Mouse (Mus musculus) kidney, adult 8-10 months (tissue): Measurements from ENCODE around the gene Gapdhs.
"Not testable (repeated sequence)": the region's sequence is repeated elsewhere in the genome, so short reads cannot be mapped to it uniquely, and the experiment has no call there.

ENCODE experiments used
- DNase-seq, 2 experiments: peaks; one replicate each; pipeline ENCODE4 v3.0.0; 2022

The Gapdhs gene

DNA sequence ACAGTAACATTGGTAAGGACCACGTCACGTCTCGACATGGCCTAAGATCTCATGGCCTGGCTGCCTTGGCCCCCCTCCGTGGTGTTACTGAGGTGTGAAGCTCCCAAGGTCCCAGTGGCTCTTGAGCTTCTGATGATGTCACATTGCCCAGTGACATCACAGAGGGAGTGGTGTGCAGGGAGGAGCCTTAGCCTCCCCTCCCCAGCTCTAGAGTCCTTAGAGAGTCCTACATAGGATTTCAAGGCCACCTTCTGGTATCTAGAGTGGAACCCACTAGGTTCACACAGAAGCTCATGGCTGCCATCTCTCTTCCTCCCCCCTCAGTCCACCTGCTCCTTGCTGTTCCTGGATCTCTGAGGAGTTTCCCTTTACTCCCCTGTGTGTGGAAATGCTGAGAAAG lies at the start of gene Gapdhs:
Gene Gapdhs, minus strand, starts transcription at position 65 of the 400 bp plus-strand sequence.
- not testable (repeated sequence) for DNase-seq

GRCm38 (mm10) chr7:30791921-30792320 lies 48.4 kb upstream of the Gapdhs start:
- DNase-seq = peak in 1 of 2 experiments; percentile 14

GRCm38 (mm10) chr7:30790141-30790540 lies 46.7 kb upstream of the Gapdhs start:
- DNase-seq = no peak

DNA sequence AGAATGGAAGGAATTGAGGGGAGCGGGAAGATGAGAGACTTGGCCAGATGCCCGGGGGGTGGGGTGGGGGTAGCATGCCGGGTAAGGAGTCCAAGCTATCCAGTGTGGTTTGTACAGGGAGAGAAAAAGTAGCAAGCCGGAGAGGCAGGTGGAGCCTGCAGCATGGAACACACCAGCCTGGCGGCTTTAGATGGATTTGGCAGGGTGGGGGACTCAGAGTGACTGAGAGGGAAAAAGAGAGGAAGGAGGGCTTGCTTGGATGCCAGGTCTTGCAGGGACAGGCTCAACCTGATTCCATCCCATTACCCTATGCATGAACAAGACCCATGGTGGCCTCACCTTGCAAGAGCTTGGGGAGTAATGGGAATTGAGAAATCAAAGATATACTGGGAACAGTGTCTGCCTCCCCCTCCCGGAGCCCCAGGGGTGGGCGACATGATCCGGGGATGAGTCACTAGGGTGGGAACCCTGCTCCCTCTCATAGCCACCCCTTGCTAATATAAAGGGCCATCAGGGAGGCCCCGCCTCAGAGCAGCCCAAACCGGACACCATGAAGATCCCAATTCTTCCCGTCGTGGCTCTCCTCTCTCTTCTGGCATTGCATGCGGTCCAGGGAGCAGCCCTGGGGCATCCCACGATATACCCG lies 44.0 kb upstream of the Gapdhs start, which contains the start of gene Krtdap:
Gene Krtdap, plus strand, starts transcription at position 520 of the 646 bp plus-strand sequence.
- no peak for DNase-seq

GRCm38 (mm10) chr7:30785721-30786546 lies 42.5 kb upstream of the Gapdhs start:
- no peak for DNase-seq

GRCm38 (mm10) chr7:30785154-30785553 lies 41.7 kb upstream of the Gapdhs start:
- DNase-seq = no peak

- no peak for DNase-seq
Observed at GRCm38 (mm10) chr7:30782658-30783057, 39.2 kb upstream of the Gapdhs start.

- no peak for DNase-seq
Observed at GRCm38 (mm10) chr7:30781792-30782191, 38.3 kb upstream of the Gapdhs start.

GRCm38 (mm10) chr7:30777911-30778310 lies 34.4 kb upstream of the Gapdhs start:
- no peak for DNase-seq

DNA sequence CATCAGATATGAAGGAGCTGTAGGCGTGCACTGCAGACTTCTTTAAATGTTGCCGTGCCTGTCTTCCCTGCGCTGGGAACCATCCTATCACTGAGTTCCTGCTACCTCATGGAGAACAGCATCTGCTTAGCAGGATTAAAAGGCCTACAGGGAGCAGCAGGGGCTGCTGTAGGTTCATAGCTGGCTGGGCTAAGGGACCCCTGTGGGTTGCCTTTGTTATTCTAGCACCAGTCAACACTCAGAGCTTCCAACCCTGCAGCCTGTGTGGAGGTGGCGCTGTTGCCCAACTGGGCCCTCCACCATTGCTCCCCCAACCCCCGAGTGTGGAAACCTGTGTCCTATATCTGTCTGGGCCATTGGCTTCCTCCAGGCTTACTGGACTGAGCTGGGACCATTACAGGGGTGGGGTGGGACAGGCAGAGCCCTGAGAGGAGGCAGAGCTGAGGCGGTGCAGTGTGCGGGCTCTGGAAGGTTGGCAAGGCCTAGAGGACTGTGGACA lies 33.6 kb upstream of the Gapdhs start:
- DNase-seq = no peak

GRCm38 (mm10) chr7:30776104-30776503 lies 32.6 kb upstream of the Gapdhs start:
- no peak for DNase-seq

DNA sequence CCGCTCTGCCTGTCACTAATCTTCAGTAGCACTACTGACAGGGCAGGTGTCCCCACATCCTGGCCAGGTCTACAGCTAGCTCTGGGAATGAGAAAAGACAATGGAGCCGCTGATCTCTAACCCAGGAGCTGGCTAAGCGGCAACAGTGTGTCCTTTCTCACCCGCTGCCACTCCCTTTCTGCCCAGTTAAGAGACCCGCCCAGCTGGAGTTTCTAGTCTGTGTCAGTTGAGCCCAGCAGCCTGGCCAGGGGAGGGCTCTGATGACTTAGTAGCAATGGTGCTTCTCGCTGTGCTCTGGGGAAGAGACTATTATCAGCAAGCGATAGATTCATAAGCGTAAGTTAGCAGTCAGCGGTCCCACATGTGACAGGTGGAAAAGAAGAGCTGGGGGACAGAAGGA lies 25.8 kb upstream of the Gapdhs start:
- DNase-seq = no peak

DNA sequence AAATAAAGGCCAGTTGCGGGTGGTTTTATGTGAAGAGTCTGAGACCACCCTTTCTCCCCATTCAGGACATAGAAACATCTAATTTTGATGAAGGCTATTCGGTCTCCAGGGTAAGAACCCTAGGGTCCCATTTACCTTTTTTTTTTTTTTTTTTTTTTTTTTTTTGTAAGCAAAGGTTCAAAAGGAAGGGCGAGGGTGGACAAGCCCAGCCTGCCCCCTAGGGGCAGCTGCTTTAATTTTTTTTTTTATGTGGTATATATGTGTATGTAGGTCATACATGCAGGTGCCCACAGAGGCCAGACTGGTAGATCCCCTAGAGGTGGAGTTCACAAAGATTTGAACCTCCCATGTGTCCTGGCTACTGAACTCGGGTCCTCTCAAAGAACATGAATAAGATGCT lies 22.9 kb upstream of the Gapdhs start:
- DNase-seq = no peak

GRCm38 (mm10) chr7:30765173-30765572 lies 21.7 kb upstream of the Gapdhs start:
- no peak for DNase-seq

GRCm38 (mm10) chr7:30763456-30763855 lies 20.0 kb upstream of the Gapdhs start, which contains the start of gene Dmkn:
TSS of gene Dmkn (plus strand) at chr7:30763756.
- DNase-seq = no peak

DNA sequence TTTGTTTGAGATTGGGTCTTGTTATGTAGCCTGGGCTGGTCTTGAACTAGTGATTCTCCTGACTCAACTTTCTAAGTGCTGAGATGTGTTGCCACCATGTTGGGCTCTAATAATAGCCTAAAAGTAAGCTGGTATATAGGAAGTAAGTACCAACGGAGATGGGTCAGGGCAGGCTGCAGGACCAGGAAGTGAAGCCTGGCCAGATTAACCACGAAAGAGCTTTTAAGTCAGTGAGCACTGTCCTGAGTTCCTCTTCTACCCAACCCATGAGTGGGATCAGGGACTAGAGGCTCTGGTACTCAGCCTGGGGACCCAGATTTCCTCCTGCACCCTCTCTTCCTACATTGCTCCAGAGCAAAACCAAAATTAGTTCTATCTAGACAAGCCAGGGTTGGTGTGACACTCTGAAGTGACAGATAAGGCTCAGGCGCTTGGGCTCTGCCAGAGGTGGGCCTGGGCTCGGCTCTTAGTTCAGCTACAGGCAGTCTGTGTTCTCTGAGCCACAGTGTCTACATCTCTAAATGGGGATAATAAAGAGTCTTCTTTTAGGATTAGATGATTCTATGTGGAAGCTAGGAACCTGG lies 18.4 kb upstream of the Gapdhs start:
- DNase-seq = no peak

DNA sequence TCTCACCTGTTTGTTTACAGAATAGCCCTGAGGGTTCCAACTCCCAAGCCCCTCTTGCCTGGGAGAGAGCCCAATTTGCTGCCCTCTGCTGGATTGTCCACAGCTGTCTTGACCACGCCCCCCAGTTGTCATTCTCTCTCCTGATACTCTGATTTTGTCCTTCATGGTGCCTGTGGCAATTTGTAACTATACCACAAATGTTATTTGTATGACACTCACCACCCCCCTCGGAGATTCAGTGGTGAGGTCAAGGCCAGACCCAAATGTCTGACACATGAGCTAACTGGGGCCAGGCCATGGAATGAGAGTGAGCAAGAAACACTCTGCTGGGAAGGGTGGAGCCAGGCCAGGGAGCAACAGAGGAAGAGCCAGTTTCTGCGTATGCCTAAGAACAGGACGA lies 15.4 kb upstream of the Gapdhs start:
- peak in 1 of 2 experiments; percentile 41 for DNase-seq

- DNase-seq = no peak
Observed at GRCm38 (mm10) chr7:30757001-30757400, 13.5 kb upstream of the Gapdhs start.

DNA sequence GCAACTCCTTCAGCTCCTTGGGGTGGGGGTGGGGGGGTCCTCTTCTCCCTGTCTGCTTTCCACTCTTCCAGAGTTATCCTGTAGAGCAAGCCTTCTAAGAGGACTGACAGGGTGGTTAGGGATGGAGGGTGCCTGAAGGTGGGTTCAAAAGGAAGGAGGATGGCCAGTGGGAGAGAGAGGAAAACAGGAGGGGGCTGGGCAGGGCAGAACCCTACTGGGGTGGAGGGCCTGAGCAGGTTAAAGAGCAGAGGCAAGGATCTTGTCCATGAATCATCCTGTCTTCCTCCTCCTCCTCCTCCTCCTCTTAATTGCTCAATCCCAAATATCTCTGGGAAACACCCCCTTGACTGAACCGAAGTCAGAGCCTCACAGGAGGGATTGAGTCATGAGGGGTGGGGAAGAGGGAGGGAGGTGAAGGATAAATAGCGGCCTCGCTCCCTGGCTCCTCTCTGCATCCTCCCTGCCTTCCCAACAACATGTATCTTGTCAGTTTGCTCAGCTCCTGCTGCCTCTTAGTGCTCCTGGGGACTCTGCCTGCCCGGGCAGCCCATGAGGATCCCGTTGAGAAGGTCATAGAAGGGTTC lies 7.7 kb upstream of the Gapdhs start, which contains the start of gene Sbsn:
Gene Sbsn, plus strand, starts transcription at position 386 of the 584 bp plus-strand sequence.
- DNase-seq = no peak

DNA sequence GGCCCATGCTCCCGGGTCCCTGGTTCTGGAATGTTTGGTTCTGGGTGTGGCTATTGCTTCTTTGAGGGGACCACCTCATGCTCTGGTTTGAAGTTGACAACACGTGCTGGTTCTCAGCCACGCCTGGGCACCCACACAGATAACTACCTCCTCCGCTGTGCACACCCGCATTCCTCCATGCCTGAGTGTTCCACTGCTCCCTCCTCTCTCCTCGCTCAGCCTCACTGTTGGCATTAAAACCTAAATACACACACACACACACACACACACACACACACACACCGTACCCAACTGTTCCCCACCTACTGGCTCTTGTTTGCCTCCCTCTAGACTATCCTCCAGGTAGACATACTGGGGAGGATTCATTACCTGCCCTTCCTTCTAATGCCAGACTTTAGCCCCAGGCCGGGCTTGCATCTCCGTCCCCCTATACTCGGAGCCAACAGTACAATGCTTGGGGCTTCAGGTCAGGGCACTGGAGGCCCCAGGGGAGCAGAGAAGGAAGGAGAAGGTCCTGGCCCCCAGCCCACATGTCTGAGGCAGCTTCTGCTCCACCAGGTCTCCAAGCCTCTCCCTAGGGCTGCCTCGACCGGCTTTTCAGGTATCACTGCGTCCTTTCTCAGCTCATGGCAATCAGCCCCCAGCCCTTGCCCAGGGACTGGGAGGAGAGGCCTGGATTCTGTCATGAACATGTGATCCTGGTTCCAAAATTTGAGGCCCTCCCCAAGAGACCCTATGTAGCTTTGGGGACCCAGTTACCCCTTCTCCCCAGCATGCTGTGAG lies 6.5 kb upstream of the Gapdhs start:
- no peak for DNase-seq

DNA sequence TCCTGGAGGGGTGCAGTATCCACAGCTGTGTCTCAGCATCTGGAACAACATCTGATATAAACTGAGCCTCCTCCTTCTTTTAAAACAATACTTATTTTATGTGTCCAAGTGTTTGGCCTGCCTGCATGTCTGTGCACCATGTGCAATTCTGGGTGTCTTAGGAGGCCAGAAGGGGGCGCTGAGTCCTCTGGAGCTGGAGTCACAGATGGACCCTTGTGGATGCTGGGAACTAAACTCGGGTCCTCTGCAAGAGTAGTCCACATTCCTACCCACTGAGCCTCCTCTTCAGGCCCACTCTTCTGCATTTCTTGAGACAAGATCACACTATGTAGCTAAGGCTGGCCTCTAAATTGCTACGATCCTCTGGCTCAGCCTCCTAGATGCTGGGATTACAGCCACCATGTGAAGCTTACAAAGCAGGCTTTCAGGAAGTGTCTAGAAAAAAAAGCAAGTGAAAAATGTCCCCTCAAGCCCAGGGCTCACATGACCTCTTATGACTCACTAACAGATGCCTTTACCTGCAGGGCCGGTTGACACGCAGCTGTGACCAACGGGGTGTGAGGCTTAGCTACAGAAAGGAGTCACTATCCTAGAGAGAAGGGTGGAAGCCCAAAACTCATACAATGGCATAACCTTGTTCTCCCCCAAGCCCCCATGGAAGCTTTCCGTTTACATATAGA lies 4.2 kb upstream of the Gapdhs start:
- DNase-seq = no peak
